Mouse (Mus musculus) erythroblast, embryonic 14.5 days (primary cell): Measurements from ENCODE around the gene Kcp.

Experiments used
- GATA1 ChIP-seq: IDR thresholded peaks from 2 replicates; pipeline ENCODE4 v1.6.1; 2012; ENCODE audit warnings: low read length, inconsistent platforms, mixed read lengths
- TAL1 ChIP-seq: IDR thresholded peaks from 3 replicates; pipeline ENCODE4 v1.6.1; 2012; ENCODE audit warnings: low read length, inconsistent platforms, mixed read lengths

GRCm38 (mm10) chr6:29433038-29433803, 74.5 kb downstream of the Kcp start, which contains the start of gene Flnc:
- TF ChIP-seq GATA1 = no peak
- TF ChIP-seq TAL1 = no peak
